Mouse (Mus musculus): Measurements from ENCODE around the gene Pex5l.

Gene Pex5l

DNA sequence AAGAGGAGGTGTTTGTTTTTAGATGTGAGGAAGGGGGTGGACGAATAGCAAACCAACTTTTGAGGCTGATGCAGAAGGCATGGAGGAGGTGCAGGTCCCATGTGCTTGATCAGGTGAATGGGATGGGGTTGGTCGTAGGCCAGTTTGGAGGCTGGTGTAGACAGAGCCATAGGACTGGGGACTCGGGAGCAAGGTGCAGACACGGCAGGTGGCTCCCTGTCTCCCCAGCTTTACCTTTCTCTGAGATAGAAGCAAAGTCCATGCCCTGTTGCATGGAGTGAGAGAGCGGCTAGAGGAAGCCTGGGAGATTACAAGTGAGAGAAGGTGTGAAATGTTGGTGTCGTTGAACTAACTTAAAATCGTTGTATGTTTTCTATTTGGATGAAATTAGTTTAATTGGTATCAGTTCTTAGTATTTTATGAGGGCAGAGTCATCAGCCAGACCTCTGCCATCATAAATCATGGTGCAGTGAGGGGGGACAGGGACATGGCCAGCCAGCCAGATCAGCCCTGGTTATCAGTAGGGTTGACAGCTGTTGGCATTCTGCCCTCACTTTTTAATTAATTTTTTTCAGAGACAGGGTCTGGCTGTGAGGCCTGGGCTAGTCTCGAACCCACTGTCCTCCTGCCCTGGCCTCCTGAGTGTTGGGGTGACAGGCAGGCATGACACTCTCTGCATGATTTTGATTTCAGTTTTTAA is 203.1 kb downstream of the Pex5l start:
- DNase-seq (ENCODE audit: low spot score): no peak

DNA sequence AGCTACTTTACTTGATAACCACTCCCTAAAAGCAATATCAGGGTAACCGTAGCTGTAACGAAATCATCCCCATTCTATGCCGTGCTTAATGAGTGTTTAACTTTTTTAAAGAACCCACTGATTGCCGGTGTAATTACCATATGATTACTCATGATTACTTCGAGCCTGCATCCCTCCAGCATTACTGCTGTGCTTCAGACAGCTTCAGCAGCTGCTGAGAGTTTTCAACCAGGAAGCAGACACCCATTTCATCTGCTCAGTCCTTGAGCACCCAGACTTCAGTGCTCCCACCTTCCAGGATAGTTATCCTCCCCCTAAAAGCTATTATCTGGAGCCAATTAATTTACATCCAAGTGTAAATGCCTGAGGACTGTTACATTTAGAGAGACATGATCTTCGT is 218.9 kb downstream of the Pex5l start:
- no peak for DNase-seq (ENCODE audit: low spot score)

DNA sequence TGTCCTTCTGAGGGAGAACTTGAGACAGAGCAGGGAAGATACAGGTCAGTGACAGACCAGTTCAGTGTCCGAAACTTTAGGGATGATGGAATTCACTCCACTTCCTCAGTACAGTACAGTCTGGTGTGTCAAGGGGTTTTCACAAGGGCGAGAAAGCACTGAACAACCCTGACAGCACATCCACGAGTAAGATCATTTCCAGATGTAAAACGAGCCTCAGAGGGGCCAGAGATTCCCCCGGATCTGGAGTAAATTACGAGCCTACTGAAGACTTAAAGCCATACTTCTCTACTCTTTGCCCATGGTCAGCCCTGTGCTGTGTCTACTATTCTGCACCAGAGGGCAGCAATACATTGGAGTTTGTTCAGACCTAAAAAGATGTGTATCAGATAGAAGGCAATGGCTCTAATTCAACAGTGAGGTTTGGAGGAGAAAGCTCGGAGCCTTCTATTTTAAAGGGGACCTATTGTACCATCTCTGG is 232.9 kb downstream of the Pex5l start:
- no peak for DNase-seq (ENCODE audit: low spot score)

DNA sequence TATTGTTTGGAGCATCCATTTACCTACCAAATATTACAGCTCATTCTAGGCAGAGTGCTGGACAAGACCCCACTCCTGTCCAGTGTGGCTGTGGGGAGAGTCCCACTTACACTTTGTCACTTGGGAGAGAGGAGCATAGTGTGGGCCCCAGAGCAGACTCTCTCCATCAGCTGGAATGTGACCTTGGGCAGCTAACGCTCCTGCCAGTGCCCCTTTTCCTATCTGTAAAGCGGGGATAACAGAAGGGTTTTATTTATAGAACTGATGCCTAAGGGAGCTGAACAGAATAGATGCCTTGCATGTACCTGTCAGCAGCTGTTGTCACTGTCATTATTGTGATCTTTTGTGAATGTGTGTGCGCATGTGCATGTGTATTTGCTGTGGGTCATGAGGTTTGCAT is 234.6 kb downstream of the Pex5l start:
- DNase-seq (ENCODE audit: low spot score): no peak

DNA sequence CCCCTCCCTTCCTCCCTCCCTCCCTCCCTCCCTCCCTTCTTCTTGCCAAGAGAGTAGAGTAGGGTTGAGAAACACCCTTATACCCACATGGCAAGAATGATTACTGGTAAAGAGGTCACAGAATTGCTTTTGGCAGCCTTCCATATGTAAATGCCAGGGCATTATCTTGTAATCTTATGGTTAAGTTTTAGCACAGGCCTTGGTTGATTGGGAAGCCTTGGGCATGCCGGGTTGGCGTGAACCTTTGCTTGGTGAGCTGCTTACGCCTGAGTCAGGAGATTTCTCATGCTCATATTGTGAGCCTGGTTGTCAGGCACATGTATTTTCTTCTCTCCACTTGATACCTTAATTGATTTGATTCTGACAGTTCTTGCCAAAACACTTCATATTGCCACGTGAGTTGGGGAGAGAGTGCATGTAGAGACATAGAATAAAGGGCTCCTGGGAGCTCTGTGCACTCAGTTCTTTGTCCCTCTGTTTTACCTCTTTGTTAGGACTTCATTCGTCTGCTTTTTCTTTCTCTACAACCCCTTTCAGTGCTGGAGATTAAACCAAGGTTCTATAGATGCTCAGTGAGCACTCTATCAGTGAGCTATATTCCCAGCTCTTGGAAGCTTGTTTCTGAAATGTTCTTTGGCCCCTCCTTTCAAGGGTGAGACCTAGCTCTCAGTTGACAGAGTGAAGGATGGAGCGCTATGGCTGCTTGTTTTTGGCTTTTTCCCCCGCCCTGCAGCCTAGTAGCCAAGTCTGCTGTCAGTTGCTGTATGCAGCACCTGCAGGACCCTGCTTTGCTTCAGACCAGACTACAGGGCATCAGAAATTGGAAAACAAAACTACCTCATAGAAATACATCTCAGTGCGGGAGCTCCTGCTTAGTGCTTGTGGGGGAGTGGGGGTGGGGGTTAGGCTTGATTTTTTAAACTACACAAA is 236.9 kb downstream of the Pex5l start:
- no peak for DNase-seq (ENCODE audit: low spot score)

DNA sequence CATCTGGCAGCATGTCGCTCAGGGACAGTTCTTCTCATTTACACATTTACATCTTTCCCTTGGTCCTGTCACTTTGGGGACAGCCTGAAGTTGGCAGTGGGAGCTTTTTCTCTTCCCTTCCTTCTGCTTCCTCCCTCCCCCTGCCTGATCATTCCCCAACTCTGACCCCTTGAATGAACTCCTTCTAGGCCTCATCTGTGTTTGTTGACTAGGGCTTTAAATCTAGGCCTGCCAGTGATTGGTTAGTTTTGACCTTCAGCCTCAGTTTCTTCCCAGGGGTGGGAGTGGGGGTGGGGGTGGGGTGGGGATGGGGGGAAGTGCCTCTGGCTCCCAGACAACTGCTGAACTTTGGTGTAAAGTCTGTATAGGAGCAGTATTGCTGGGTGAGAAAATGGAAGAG is 238.4 kb downstream of the Pex5l start:
- no peak for DNase-seq (ENCODE audit: low spot score)

DNA sequence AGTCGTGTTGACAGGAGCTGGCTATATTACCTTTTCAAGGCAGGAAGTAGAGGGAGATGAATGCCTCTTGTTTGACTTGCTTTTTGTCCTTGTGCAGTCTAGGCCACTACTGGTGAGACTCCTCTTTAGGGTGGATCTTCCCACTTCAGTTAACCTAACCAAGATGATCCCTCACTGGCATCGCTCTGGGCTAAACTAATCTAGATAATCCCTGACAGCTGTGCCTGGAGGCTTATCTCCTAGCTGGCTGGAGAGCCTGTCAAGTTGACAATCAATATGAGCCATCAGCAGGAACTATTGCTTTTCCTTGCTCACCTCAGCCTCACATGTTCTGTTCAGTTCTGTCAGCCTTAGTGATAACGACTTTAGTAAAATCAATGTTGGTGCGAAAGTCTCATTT is 239.6 kb downstream of the Pex5l start:
- no peak for DNase-seq (ENCODE audit: low spot score)

Measured in testis, postnatal 14 days (tissue).